Mouse (Mus musculus): ENCODE results near the gene Nol10. TPM values are rescaled to one million over a fixed set of nuclear protein-coding genes. Genes with fewer than 3 reads are reported as not detected.
"Not testable (repeated sequence)": the region's sequence is repeated elsewhere in the genome, so short reads cannot be mapped to it uniquely, and the experiment has no call there.

Gene Nol10
- total RNA-seq, 4 experiments from 2014 or later: 15.1 to 22.2 (median 19.4) TPM

- no peak for DNase-seq
Observed at GRCm38 (mm10) chr12:17411242-17411641, 63.0 kb downstream of the Nol10 start.

- no peak for DNase-seq
Observed at GRCm38 (mm10) chr12:17411797-17412526, 63.7 kb downstream of the Nol10 start.

GRCm38 (mm10) chr12:17414734-17415133 lies 66.5 kb downstream of the Nol10 start:
- DNase-seq: no peak

- DNase-seq: no peak
Observed at GRCm38 (mm10) chr12:17420168-17420810, 72.0 kb downstream of the Nol10 start.

- DNase-seq: no peak
Observed at GRCm38 (mm10) chr12:17425254-17426169, 77.3 kb downstream of the Nol10 start.

- DNase-seq: no peak
Observed at GRCm38 (mm10) chr12:17426735-17427134, 78.5 kb downstream of the Nol10 start.

GRCm38 (mm10) chr12:17430578-17430977 lies 82.3 kb downstream of the Nol10 start:
- DNase-seq: no peak

- no peak for DNase-seq
Observed at GRCm38 (mm10) chr12:17431166-17431565, 82.9 kb downstream of the Nol10 start.

GRCm38 (mm10) chr12:17431812-17432332 lies 83.6 kb downstream of the Nol10 start:
- DNase-seq: no peak

GRCm38 (mm10) chr12:17433712-17434111 lies 85.5 kb downstream of the Nol10 start:
- no peak for DNase-seq

GRCm38 (mm10) chr12:17436471-17436870 lies 88.2 kb downstream of the Nol10 start:
- DNase-seq: no peak

GRCm38 (mm10) chr12:17440251-17440651 lies 92.0 kb downstream of the Nol10 start:
- DNase-seq: peak; percentile 52

- DNase-seq: peak; percentile 83
Observed at GRCm38 (mm10) chr12:17441495-17441894, 93.2 kb downstream of the Nol10 start.

GRCm38 (mm10) chr12:17444406-17444805 lies 96.1 kb downstream of the Nol10 start:
- peak; percentile 49 for DNase-seq

- no peak for DNase-seq
Observed at GRCm38 (mm10) chr12:17445251-17445650, 97.0 kb downstream of the Nol10 start.

- no peak for DNase-seq
Observed at GRCm38 (mm10) chr12:17448781-17449180, 100.5 kb downstream of the Nol10 start.

GRCm38 (mm10) chr12:17449661-17450091 lies 101.4 kb downstream of the Nol10 start:
- DNase-seq: no peak

GRCm38 (mm10) chr12:17450503-17450902 lies 102.2 kb downstream of the Nol10 start:
- DNase-seq: no peak

- no peak for DNase-seq
Observed at GRCm38 (mm10) chr12:17450908-17451307, 102.7 kb downstream of the Nol10 start.

- no peak for DNase-seq
Observed at GRCm38 (mm10) chr12:17452273-17452672, 104.0 kb downstream of the Nol10 start.

- DNase-seq: no peak
Observed at GRCm38 (mm10) chr12:17453918-17454317, 105.7 kb downstream of the Nol10 start.

- DNase-seq: peak; percentile 62
Observed at GRCm38 (mm10) chr12:17455096-17455495, 106.8 kb downstream of the Nol10 start.

- not testable (repeated sequence) for DNase-seq
Observed at GRCm38 (mm10) chr12:17459223-17459622, 111.0 kb downstream of the Nol10 start.

Data from adrenal gland, adult 8-10 months (tissue).